Mouse (Mus musculus): ENCODE data around the gene Slc16a6. TPM values are rescaled to one million over a fixed set of nuclear protein-coding genes. Genes with fewer than 3 reads are reported as not detected.
A peak's percentile ranks its signal among the peaks of the same experiment; 100 is the strongest.

The Slc16a6 gene
- polyA plus RNA-seq, 1 experiment from 2014 or later = 11.8 TPM

- Histone ChIP-seq H3K36me3 (ENCODE audit: control insufficient read depth, insufficient read depth, low read length) (no peaks in the 10 kb centered on the region), H3K9ac (ENCODE audit: low read depth, low read length) (no peak overlapping the region), H3K27ac (ENCODE audit: low read depth, low read length) (no peak overlapping the region), H3K4me3 (ENCODE audit: low read length) (no peak overlapping the region), H3K4me2 (replicated peaks; ENCODE audit: low read depth, low read length) (no peak overlapping the region), H3K9me3 (ENCODE audit: control insufficient read depth, low read length) (no peaks in the 10 kb centered on the region), H3K4me1 (ENCODE audit: control insufficient read depth, insufficient read depth, low read length) (peaks cover 2% of the 10 kb centered on the region; the same call in 1 of the 2 replicates), H3K27me3 (ENCODE audit: control insufficient read depth, insufficient read depth, low read length) (no peaks in the 10 kb centered on the region; the same call in none of the 2 replicates)
- 42% methylated on average over 6 of the region's 6 CpGs for WGBS
- ATAC-seq (ENCODE audit: low FRiP score, low TSS enrichment) = no peak
Observed at GRCm38 (mm10) chr11:109476653-109477052, 3.3 kb upstream of the Slc16a6 start.

- H3K9ac ChIP-seq (ENCODE audit: low read depth, low read length) = no peak overlapping the region
- WGBS = 52% methylated on average over 2 of the region's 2 CpGs
- H3K36me3 ChIP-seq (ENCODE audit: control insufficient read depth, insufficient read depth, low read length) = no peaks in the 10 kb centered on the region
- no peak overlapping the region for H3K4me3 ChIP-seq (ENCODE audit: low read length)
- no peaks in the 10 kb centered on the region for H3K9me3 ChIP-seq (ENCODE audit: control insufficient read depth, low read length)
- H3K27me3 ChIP-seq (ENCODE audit: control insufficient read depth, insufficient read depth, low read length) = no peaks in the 10 kb centered on the region; the same call in none of the 2 replicates
- no peak for ATAC-seq (ENCODE audit: low FRiP score, low TSS enrichment)
- H3K4me1 ChIP-seq (ENCODE audit: control insufficient read depth, insufficient read depth, low read length) = peaks cover 5% of the 10 kb centered on the region; the same call in 1 of the 2 replicates
- no peak overlapping the region for H3K27ac ChIP-seq (ENCODE audit: low read depth, low read length)
- H3K4me2 ChIP-seq (replicated peaks; ENCODE audit: low read depth, low read length) = no peak overlapping the region
Observed at GRCm38 (mm10) chr11:109476241-109476640, 2.8 kb upstream of the Slc16a6 start.

- 66% methylated on average over 4 of the region's 4 CpGs for WGBS
Observed at GRCm38 (mm10) chr11:109475717-109476116, 2.3 kb upstream of the Slc16a6 start.

DNA sequence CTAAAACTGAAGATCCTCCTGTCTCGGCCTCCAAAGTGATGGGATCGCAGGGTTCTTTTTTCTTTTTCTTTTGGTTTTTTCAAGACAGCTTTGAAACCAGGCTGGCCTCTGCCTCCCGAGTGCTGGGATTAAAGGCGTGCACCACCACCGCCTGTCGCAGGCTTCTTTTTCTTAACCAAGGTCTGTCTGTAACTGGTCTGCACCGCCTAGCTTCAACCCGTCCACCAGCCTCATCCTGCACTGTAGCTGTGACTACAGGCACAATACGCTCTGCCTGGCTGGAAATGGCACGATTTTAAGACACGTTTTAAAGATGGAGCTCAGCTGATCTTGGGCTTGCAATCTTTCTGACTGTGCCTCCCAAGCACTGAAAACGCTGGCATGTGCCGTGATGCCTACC is 1.4 kb upstream of the Slc16a6 start:
- Histone ChIP-seq H3K27me3 (ENCODE audit: control insufficient read depth, insufficient read depth, low read length) (no peaks in the 10 kb centered on the region; the same call in none of the 2 replicates), H3K9me3 (ENCODE audit: control insufficient read depth, low read length) (no peaks in the 10 kb centered on the region), H3K9ac (ENCODE audit: low read depth, low read length) (no peak overlapping the region), H3K4me1 (ENCODE audit: control insufficient read depth, insufficient read depth, low read length) (peaks cover 10% of the 10 kb centered on the region; the same call in 1 of the 2 replicates), H3K4me3 (ENCODE audit: low read length) (no peak overlapping the region), H3K4me2 (replicated peaks; ENCODE audit: low read depth, low read length) (no peak overlapping the region), H3K36me3 (ENCODE audit: control insufficient read depth, insufficient read depth, low read length) (no peaks in the 10 kb centered on the region), H3K27ac (ENCODE audit: low read depth, low read length) (no peak overlapping the region)
- WGBS = 87% methylated on average over 13 of the region's 13 CpGs
- no peak for ATAC-seq (ENCODE audit: low FRiP score, low TSS enrichment)

More at GRCm38 (mm10) chr11:109475717-109476116, 2.3 kb upstream of the Slc16a6 start:
- H3K4me3 ChIP-seq (ENCODE audit: low read length) = no peak overlapping the region
- no peak overlapping the region for H3K4me2 ChIP-seq (replicated peaks; ENCODE audit: low read depth, low read length)
- no peaks in the 10 kb centered on the region for H3K36me3 ChIP-seq (ENCODE audit: control insufficient read depth, insufficient read depth, low read length)
- no peaks in the 10 kb centered on the region for H3K9me3 ChIP-seq (ENCODE audit: control insufficient read depth, low read length)
- peaks cover 10% of the 10 kb centered on the region; the same call in 1 of the 2 replicates for H3K4me1 ChIP-seq (ENCODE audit: control insufficient read depth, insufficient read depth, low read length)
- no peak overlapping the region for H3K27ac ChIP-seq (ENCODE audit: low read depth, low read length)
- H3K27me3 ChIP-seq (ENCODE audit: control insufficient read depth, insufficient read depth, low read length) = no peaks in the 10 kb centered on the region; the same call in none of the 2 replicates
- ATAC-seq (ENCODE audit: low FRiP score, low TSS enrichment) = no peak
- H3K9ac ChIP-seq (ENCODE audit: low read depth, low read length) = no peak overlapping the region

DNA sequence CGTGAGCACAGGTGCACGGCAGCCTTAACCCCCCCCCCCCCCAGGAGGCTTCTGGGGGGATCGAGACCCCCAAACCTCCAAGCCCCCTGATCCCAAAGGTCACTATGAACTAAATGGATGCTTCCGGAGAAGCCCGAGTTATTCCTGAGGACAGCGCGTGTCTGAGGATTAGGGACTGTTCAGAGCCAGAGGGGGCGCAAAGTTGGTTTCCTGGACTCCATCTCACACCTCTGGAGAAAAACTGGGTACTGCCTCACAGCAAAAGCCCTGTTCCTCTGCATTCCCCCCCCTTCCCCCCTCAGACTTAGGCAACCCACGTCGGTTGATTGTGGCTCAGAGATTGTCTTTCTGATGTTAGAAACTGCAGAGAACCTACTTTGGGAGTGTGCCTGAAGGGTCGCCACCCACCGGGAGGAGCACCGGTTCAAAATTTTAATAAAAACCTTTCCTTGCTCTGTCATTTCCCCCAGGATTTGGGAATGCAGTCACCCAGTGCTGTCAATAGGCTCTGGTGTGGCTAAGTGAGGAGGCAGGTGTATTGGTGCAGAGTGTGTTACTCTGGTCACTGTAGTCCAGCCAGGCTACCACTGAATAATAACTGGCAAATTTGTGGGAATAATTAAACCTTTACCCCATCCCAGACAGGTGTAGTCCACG is 816 bp upstream of the Slc16a6 start:
- Histone ChIP-seq H3K9ac (ENCODE audit: low read depth, low read length) (peak overlapping the region; percentile 80), H3K4me2 (replicated peaks; ENCODE audit: low read depth, low read length) (peak overlapping the region; percentile 84), H3K27ac (ENCODE audit: low read depth, low read length) (peak overlapping the region; percentile 84), H3K4me3 (ENCODE audit: low read length) (peak overlapping the region; percentile 63), H3K4me1 (ENCODE audit: control insufficient read depth, insufficient read depth, low read length) (peaks cover 10% of the 10 kb centered on the region; the same call in 1 of the 2 replicates), H3K9me3 (ENCODE audit: control insufficient read depth, low read length) (no peaks in the 10 kb centered on the region), H3K27me3 (ENCODE audit: control insufficient read depth, insufficient read depth, low read length) (no peaks in the 10 kb centered on the region; the same call in none of the 2 replicates), H3K36me3 (ENCODE audit: control insufficient read depth, insufficient read depth, low read length) (no peaks in the 10 kb centered on the region)
- WGBS = 9% methylated on average over 14 of the region's 14 CpGs
- ATAC-seq (ENCODE audit: low FRiP score, low TSS enrichment) = peak; percentile 37; the same call in 1 of the 2 replicates

DNA sequence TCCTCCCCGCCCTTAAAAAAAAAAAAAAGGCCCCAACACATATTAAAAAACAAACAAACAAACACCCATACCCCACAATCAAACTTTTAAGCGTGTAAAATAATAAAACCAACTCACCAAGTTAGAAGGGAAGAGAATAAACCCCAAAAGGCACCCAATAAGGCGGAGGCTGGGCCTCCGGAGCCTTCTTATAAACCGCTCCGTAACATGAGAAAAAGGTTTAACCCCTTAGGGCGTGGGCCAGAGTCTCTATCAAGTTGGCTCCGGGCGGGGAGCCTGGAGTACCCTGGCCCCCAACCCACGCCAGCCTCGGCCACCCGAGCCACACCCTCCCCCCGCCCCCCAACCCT is 602 bp downstream of the Slc16a6 start:
- ATAC-seq (ENCODE audit: low FRiP score, low TSS enrichment) = no peak
- no peaks in the 10 kb centered on the region; the same call in none of the 2 replicates for H3K27me3 ChIP-seq (ENCODE audit: control insufficient read depth, insufficient read depth, low read length)
- peak overlapping the region; percentile 84 for H3K27ac ChIP-seq (ENCODE audit: low read depth, low read length)

DNA sequence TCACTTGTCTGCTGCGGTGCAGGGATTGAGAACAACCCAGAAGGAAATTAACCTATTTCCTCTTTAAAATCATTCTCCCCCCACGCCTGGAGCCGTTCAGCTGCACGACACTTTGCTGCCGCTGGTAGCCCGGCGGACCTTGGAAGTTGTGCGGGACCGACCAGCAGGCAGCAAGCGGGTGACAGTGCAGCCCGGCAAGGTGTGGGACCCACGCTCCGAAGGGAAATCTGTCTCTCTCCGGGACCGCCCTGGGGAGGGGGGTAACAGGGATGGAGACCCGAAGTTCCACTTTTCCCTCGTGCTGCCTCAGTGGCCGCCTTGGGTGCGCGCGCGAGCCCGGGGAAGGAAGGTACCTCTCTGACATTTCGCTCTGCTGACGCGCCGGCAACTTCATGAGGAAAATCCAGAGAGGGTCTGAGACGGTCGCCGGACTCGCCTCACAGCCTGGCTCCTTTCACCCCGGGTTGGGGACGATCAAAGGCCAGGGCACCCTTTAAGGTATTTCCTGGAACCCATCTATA is 1.2 kb downstream of the Slc16a6 start:
- Histone ChIP-seq H3K27ac (ENCODE audit: low read depth, low read length) (peak overlapping the region; percentile 51), H3K9me3 (ENCODE audit: control insufficient read depth, low read length) (no peaks in the 10 kb centered on the region), H3K27me3 (ENCODE audit: control insufficient read depth, insufficient read depth, low read length) (no peaks in the 10 kb centered on the region; the same call in none of the 2 replicates), H3K4me3 (ENCODE audit: low read length) (peak overlapping the region; percentile 63), H3K4me1 (ENCODE audit: control insufficient read depth, insufficient read depth, low read length) (peaks cover 8% of the 10 kb centered on the region; the same call in 1 of the 2 replicates), H3K36me3 (ENCODE audit: control insufficient read depth, insufficient read depth, low read length) (no peaks in the 10 kb centered on the region), H3K9ac (ENCODE audit: low read depth, low read length) (peak overlapping the region; percentile 80), H3K4me2 (replicated peaks; ENCODE audit: low read depth, low read length) (peak overlapping the region; percentile 84)
- under 1% methylated on average over 33 of the region's 33 CpGs for WGBS
- ATAC-seq (ENCODE audit: low FRiP score, low TSS enrichment) = 0 out of 2 replicates have a peak, but pooled peaks have one; percentile 16

More for the DNA sequence above, 602 bp downstream of the Slc16a6 start:
- peaks cover 9% of the 10 kb centered on the region; the same call in 1 of the 2 replicates for H3K4me1 ChIP-seq (ENCODE audit: control insufficient read depth, insufficient read depth, low read length)
- no peaks in the 10 kb centered on the region for H3K36me3 ChIP-seq (ENCODE audit: control insufficient read depth, insufficient read depth, low read length)
- H3K9ac ChIP-seq (ENCODE audit: low read depth, low read length) = peak overlapping the region; percentile 80
- no peaks in the 10 kb centered on the region for H3K9me3 ChIP-seq (ENCODE audit: control insufficient read depth, low read length)
- WGBS = 0% methylated on average over 9 of the region's 13 CpGs
- H3K4me3 ChIP-seq (ENCODE audit: low read length) = peak overlapping the region; percentile 63
- H3K4me2 ChIP-seq (replicated peaks; ENCODE audit: low read depth, low read length) = peak overlapping the region; percentile 84

DNA sequence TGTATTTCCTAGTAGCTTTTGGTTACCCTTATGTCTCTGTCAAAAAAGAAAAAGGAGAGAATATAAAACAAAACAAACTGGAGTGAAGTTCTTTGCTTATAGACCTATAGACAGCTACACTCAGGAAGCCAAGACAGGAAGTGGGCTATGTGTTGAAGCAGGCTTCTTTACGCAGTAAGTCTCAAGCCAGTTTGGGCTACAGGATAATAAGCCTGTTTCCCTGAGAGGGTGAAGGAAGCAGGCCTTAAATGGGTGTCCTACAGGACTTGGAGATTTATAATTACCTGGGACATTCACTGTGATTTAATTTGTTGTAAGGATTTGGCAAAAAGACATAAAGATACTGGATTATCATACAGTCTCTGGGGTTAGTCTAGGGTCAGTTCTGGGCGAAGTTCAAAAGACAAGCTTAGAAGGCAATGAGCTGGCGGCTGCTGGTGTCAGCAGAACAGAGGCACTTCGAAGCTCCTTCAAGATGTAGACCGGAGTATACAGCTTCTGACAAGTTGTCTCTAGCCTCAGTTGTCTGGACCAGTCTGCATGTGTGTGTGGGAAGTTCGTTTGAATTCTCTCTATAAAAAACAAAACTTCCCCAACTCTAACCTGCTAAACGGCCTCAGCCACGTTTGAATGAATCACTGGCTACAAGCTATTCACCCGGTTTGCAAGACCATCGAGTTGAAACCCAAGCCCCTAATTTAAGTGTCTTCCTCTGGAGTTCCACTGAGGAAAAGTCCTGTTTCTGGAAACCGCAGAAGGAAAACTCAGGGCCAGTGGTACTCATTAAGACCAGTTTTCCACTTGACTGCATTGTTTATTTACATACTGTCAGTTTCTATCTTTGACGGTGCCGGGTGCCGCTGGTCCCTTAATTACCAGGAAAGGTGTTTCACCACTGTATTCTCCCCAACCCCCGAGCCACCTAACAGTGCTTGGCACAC is 2.2 kb downstream of the Slc16a6 start:
- Histone ChIP-seq H3K27me3 (ENCODE audit: control insufficient read depth, insufficient read depth, low read length) (no peaks in the 10 kb centered on the region; the same call in none of the 2 replicates), H3K4me3 (ENCODE audit: low read length) (peak overlapping the region; percentile 63), H3K36me3 (ENCODE audit: control insufficient read depth, insufficient read depth, low read length) (no peaks in the 10 kb centered on the region), H3K27ac (ENCODE audit: low read depth, low read length) (no peak overlapping the region), H3K9me3 (ENCODE audit: control insufficient read depth, low read length) (no peaks in the 10 kb centered on the region), H3K4me1 (ENCODE audit: control insufficient read depth, insufficient read depth, low read length) (peaks cover 8% of the 10 kb centered on the region; the same call in 1 of the 2 replicates), H3K9ac (ENCODE audit: low read depth, low read length) (peak overlapping the region; percentile 80; the same call in 1 of the 2 replicates), H3K4me2 (replicated peaks; ENCODE audit: low read depth, low read length) (peak overlapping the region; percentile 84)
- no peak for ATAC-seq (ENCODE audit: low FRiP score, low TSS enrichment)
- 21% methylated on average over 15 of the region's 15 CpGs for WGBS
